Mouse (Mus musculus): ENCODE measurements around the gene Ptgs2.

Gene Ptgs2

DNA sequence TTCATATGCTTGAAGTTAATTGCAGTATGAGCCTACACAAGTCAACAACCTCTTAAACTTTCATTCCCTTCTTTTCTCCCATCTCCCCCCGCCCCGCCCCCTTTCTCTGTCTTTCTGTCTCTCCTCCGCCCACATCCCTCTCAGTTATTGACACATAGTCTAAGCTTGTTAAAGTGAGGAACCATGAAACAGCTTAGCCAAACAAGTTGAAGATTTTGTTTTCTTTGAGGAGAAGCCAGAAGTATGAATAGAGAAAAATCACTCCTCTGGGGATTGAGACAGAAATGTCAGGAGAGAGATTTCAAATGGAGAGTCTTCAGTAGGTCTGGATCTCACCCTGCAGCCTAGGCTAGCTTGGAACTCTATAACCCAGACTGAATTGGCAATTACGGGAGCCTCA, 47.4 kb downstream of the Ptgs2 start:
- no peak for DNase-seq (ENCODE audit: low read depth, low spot score)

DNA sequence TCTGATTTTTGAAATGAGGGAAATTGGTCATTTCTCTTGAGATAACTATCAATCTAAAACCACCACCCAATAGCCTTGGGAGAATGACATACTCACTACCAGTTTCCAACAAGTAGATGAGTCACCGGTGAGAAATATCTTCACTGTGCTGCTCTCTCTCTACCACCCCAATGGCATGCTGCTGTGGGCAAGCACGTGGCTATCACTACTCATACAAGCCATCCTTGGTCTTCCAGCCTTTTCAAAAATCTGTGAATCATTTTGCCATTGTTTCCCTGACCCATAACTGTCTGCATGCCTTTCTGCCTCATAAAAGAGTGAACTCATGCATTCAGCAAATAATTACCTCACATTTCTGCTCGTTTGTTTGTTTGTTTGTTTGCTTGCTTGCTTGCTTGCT, 51.6 kb downstream of the Ptgs2 start:
- no peak for DNase-seq (ENCODE audit: low read depth, low spot score)
